Mouse (Mus musculus): ENCODE measurements around the gene 6430571L13Rik. TPM values are rescaled to one million over a fixed set of nuclear protein-coding genes. Genes with fewer than 3 reads are reported as not detected.
A peak's percentile ranks its signal among the peaks of the same experiment; 100 is the strongest.

6430571L13Rik gene
- polyA plus RNA-seq, 1 experiment from 2014 or later = 0.18 TPM

GRCm38 (mm10) chr9:107340911-107341645 is 676 bp downstream of the 6430571L13Rik start:
- H3K27ac ChIP-seq (ENCODE audit: low read length) = no peak overlapping the region
- H3K27me3 ChIP-seq (ENCODE audit: control insufficient read depth, insufficient read depth, low read depth, low read length) = peaks cover 19% of the 10 kb centered on the region
- H3K9me3 ChIP-seq (replicated peaks; ENCODE audit: control insufficient read depth, low read length) = no peaks in the 10 kb centered on the region
- no peak for ATAC-seq (ENCODE audit: low read depth)
- peak overlapping the region; percentile 56; the same call in 1 of the 2 replicates for H3K9ac ChIP-seq (ENCODE audit: low read depth, low read length)
- no peaks in the 10 kb centered on the region for H3K36me3 ChIP-seq (ENCODE audit: control insufficient read depth, insufficient read depth)
- H3K4me3 ChIP-seq (ENCODE audit: low read depth, low read length) = peak overlapping the region; percentile 62
- peaks cover 11% of the 10 kb centered on the region for H3K4me1 ChIP-seq (ENCODE audit: control insufficient read depth, low read depth, low read length)
- H3K4me2 ChIP-seq (ENCODE audit: low read depth, low read length) = peak overlapping the region; percentile 77
- WGBS (ENCODE audit: insufficient replicate concordance) = 42% methylated on average over 12 of the region's 12 CpGs

DNA sequence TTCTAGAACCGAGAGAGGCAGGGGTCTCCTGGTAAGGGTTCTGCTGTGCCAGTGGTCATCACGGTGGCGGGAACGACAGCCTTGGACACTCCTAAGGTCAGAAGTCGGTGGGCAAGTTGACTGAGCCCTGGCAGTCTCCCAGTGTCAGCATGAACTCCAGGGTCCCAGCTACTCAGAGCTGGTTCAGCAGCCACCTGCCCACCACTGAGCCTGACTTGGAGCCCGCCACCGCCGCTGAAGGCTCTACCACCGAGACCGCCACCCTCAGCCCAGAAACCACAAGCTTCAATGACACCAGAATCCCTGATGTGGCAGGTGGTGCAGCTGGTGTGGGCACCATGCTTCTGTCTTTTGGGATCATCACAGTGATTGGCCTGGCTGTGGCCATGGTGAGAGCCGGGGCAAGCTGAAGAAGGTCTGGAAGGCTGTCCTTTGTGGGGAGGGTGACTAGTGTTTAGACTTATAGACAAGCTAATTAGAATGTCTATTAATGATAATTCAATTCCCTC is 1.9 kb downstream of the 6430571L13Rik start:
- 64% methylated on average over 11 of the region's 11 CpGs for WGBS (ENCODE audit: insufficient replicate concordance)
- Histone ChIP-seq H3K4me3 (ENCODE audit: low read depth, low read length) (no peak overlapping the region), H3K27ac (ENCODE audit: low read length) (no peak overlapping the region), H3K27me3 (ENCODE audit: control insufficient read depth, insufficient read depth, low read depth, low read length) (peaks cover 19% of the 10 kb centered on the region), H3K9me3 (replicated peaks; ENCODE audit: control insufficient read depth, low read length) (no peaks in the 10 kb centered on the region), H3K4me2 (ENCODE audit: low read depth, low read length) (no peak overlapping the region), H3K4me1 (ENCODE audit: control insufficient read depth, low read depth, low read length) (peaks cover 11% of the 10 kb centered on the region), H3K9ac (ENCODE audit: low read depth, low read length) (no peak overlapping the region), H3K36me3 (ENCODE audit: control insufficient read depth, insufficient read depth) (no peaks in the 10 kb centered on the region)
- no peak for ATAC-seq (ENCODE audit: low read depth)

- no peaks in the 10 kb centered on the region for H3K36me3 ChIP-seq (ENCODE audit: control insufficient read depth, insufficient read depth)
- H3K4me2 ChIP-seq (ENCODE audit: low read depth, low read length) = no peak overlapping the region
- H3K4me1 ChIP-seq (ENCODE audit: control insufficient read depth, low read depth, low read length) = peaks cover 7% of the 10 kb centered on the region
- peaks cover 19% of the 10 kb centered on the region for H3K27me3 ChIP-seq (ENCODE audit: control insufficient read depth, insufficient read depth, low read depth, low read length)
- ATAC-seq (ENCODE audit: low read depth) = no peak
- H3K9ac ChIP-seq (ENCODE audit: low read depth, low read length) = no peak overlapping the region
- H3K4me3 ChIP-seq (ENCODE audit: low read depth, low read length) = no peak overlapping the region
- no peak overlapping the region for H3K27ac ChIP-seq (ENCODE audit: low read length)
- H3K9me3 ChIP-seq (replicated peaks; ENCODE audit: control insufficient read depth, low read length) = no peaks in the 10 kb centered on the region
- WGBS (ENCODE audit: insufficient replicate concordance) = 53% methylated on average over 8 of the region's 8 CpGs
Observed at GRCm38 (mm10) chr9:107343146-107343943, 2.9 kb downstream of the 6430571L13Rik start.

DNA sequence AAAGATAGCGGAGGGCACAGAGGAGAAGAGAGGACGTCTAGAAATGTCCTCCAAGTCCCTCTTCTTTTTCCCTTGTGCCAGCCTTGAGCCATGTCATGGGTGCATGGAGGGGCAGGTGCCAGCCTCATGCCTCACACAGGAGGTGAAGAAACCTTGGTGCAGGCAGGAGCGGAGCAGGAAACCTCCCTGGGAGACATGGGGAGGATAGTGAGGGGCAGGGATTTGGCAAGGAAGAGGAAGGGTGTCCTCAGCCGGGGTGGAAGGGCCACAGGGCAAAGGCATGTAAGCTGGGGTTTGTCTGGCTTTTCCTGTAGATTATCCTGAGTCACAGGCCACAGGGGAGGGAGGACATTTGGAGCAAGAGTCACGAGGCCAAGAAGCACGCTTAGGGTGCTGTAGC is 3.6 kb downstream of the 6430571L13Rik start:
- Histone ChIP-seq H3K4me2 (ENCODE audit: low read depth, low read length) (no peak overlapping the region), H3K36me3 (ENCODE audit: control insufficient read depth, insufficient read depth) (no peaks in the 10 kb centered on the region), H3K9ac (ENCODE audit: low read depth, low read length) (no peak overlapping the region), H3K9me3 (replicated peaks; ENCODE audit: control insufficient read depth, low read length) (no peaks in the 10 kb centered on the region), H3K27me3 (ENCODE audit: control insufficient read depth, insufficient read depth, low read depth, low read length) (peaks cover 19% of the 10 kb centered on the region), H3K4me1 (ENCODE audit: control insufficient read depth, low read depth, low read length) (peaks cover 2% of the 10 kb centered on the region; the same call in 1 of the 2 replicates), H3K27ac (ENCODE audit: low read length) (no peak overlapping the region), H3K4me3 (ENCODE audit: low read depth, low read length) (no peak overlapping the region)
- no peak for ATAC-seq (ENCODE audit: low read depth)
- WGBS (ENCODE audit: insufficient replicate concordance) = 46% methylated on average over 6 of the region's 6 CpGs

DNA sequence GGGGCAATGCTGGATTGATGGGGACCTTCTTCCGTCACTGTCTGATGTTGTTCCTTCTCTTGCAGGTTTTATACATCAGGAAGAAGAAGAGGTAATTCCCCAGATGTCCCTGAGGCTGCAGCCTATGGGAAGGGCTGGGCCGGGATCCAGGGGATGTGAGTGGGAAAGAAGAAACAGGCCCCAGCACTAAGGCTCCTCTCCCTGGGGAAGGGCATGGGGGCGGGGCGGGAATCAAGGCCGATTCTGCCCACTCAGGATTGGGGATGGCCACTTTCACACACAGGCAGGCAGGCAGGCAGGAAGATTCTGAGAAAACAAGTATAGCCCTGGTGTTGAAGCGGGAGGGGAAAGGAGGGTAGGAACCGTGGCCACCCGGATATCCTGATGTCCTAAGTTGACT is 5.7 kb downstream of the 6430571L13Rik start:
- no peak overlapping the region for H3K27ac ChIP-seq (ENCODE audit: low read length)
- ATAC-seq (ENCODE audit: low read depth) = no peak
- no peak overlapping the region for H3K4me3 ChIP-seq (ENCODE audit: low read depth, low read length)
- no peaks in the 10 kb centered on the region for H3K9me3 ChIP-seq (replicated peaks; ENCODE audit: control insufficient read depth, low read length)
- no peaks in the 10 kb centered on the region for H3K36me3 ChIP-seq (ENCODE audit: control insufficient read depth, insufficient read depth)
- WGBS (ENCODE audit: insufficient replicate concordance) = 72% methylated on average over 8 of the region's 8 CpGs
- no peak overlapping the region for H3K9ac ChIP-seq (ENCODE audit: low read depth, low read length)
- no peaks in the 10 kb centered on the region; the same call in 1 of the 2 replicates for H3K4me1 ChIP-seq (ENCODE audit: control insufficient read depth, low read depth, low read length)
- peaks cover 13% of the 10 kb centered on the region for H3K27me3 ChIP-seq (ENCODE audit: control insufficient read depth, insufficient read depth, low read depth, low read length)
- H3K4me2 ChIP-seq (ENCODE audit: low read depth, low read length) = no peak overlapping the region

DNA sequence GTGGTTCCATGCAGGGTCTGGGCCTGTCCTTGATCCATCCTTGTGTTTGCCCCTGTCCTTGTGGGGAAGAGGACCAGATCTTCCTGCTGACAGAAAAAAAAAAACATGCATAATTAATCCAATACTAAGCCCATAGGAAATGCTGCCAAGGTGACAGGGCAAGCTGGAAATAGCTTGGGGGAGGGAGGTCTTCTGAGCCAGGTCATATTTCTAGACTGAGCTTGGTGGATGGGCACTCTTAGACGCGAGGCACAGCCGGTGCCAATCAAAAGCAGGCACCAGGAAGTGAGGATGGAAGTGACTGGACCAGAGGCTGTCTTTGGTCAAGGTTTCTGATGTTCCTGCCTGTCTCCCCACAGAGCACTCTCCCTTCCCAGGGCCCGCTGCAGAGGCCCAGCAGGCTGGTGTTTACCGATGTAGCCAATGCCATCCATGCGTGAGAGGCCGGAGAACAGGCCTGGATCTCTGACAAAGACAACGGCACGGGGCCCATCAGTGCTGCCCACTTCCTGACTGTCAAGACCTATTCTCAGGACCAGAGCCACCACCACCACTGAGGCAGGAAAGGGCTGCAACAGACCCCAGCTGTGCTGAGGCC is 7.3 kb downstream of the 6430571L13Rik start:
- no peaks in the 10 kb centered on the region for H3K4me1 ChIP-seq (ENCODE audit: control insufficient read depth, low read depth, low read length)
- H3K27ac ChIP-seq (ENCODE audit: low read length) = no peak overlapping the region
- H3K4me3 ChIP-seq (ENCODE audit: low read depth, low read length) = no peak overlapping the region
- H3K9ac ChIP-seq (ENCODE audit: low read depth, low read length) = no peak overlapping the region
- no peak overlapping the region for H3K4me2 ChIP-seq (ENCODE audit: low read depth, low read length)
- WGBS (ENCODE audit: insufficient replicate concordance) = 55% methylated on average over 9 of the region's 9 CpGs
- no peak for ATAC-seq (ENCODE audit: low read depth)
- H3K9me3 ChIP-seq (replicated peaks; ENCODE audit: control insufficient read depth, low read length) = no peaks in the 10 kb centered on the region
- H3K36me3 ChIP-seq (ENCODE audit: control insufficient read depth, insufficient read depth) = no peaks in the 10 kb centered on the region
- no peaks in the 10 kb centered on the region for H3K27me3 ChIP-seq (ENCODE audit: control insufficient read depth, insufficient read depth, low read depth, low read length)

- no peak for ATAC-seq (ENCODE audit: low read depth)
- H3K27me3 ChIP-seq (ENCODE audit: control insufficient read depth, insufficient read depth, low read depth, low read length) = no peaks in the 10 kb centered on the region; the same call in 1 of the 2 replicates
- H3K4me2 ChIP-seq (ENCODE audit: low read depth, low read length) = no peak overlapping the region
- H3K4me1 ChIP-seq (ENCODE audit: control insufficient read depth, low read depth, low read length) = no peaks in the 10 kb centered on the region
- H3K9me3 ChIP-seq (replicated peaks; ENCODE audit: control insufficient read depth, low read length) = no peaks in the 10 kb centered on the region
- WGBS (ENCODE audit: insufficient replicate concordance) = 49% methylated on average over 7 of the region's 7 CpGs
- no peak overlapping the region for H3K9ac ChIP-seq (ENCODE audit: low read depth, low read length)
- H3K27ac ChIP-seq (ENCODE audit: low read length) = no peak overlapping the region
- H3K36me3 ChIP-seq (ENCODE audit: control insufficient read depth, insufficient read depth) = no peaks in the 10 kb centered on the region
- H3K4me3 ChIP-seq (ENCODE audit: low read depth, low read length) = no peak overlapping the region
Observed at GRCm38 (mm10) chr9:107349321-107349720, 8.9 kb downstream of the 6430571L13Rik start.

DNA sequence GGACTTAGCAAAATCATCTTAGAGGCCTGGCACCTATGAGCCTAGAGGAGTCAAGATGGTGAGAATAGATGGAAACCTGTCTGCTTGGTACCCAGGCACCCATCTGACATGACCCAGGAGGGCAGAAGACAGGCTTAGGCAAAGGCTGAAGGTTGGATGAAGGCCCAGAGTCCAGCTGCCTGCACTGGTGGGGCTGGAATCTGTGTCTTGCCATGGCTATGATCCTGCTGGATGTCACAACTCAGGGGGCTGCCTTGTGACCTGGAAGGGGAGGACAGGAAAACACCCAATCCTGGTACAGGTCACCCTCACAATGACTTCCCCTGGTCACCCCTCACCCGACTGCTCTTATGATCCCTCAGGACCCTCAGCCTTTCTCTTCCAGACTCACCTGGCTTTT is 14.4 kb downstream of the 6430571L13Rik start:
- no peaks in the 10 kb centered on the region; the same call in 1 of the 2 replicates for H3K4me1 ChIP-seq (ENCODE audit: control insufficient read depth, low read depth, low read length)
- 40% methylated on average over 1 of the region's 1 CpGs for WGBS (ENCODE audit: insufficient replicate concordance)
- no peak overlapping the region for H3K27ac ChIP-seq (ENCODE audit: low read length)
- H3K36me3 ChIP-seq (ENCODE audit: control insufficient read depth, insufficient read depth) = no peaks in the 10 kb centered on the region
- ATAC-seq (ENCODE audit: low read depth) = no peak
- peaks cover 2% of the 10 kb centered on the region; the same call in 1 of the 2 replicates for H3K27me3 ChIP-seq (ENCODE audit: control insufficient read depth, insufficient read depth, low read depth, low read length)
- no peak overlapping the region for H3K9ac ChIP-seq (ENCODE audit: low read depth, low read length)
- no peak overlapping the region for H3K4me3 ChIP-seq (ENCODE audit: low read depth, low read length)
- H3K4me2 ChIP-seq (ENCODE audit: low read depth, low read length) = no peak overlapping the region
- no peaks in the 10 kb centered on the region for H3K9me3 ChIP-seq (replicated peaks; ENCODE audit: control insufficient read depth, low read length)
